Mouse (Mus musculus) kidney, embryonic 14.5 days (tissue): Measurements from ENCODE around the gene Prkaa1. TPM values are rescaled to one million over a fixed set of nuclear protein-coding genes. Genes with fewer than 3 reads are reported as not detected.
"Not testable (repeated sequence)": the region's sequence is repeated elsewhere in the genome, so short reads cannot be mapped to it uniquely, and the experiment has no call there.

Experiments used
- ATAC-seq: fragments of 200-750 bp; cut with Nextera tagmentation; 2 replicates; pipeline ENCODE4 v1.8.0; 2017; ENCODE audit warnings: moderate number of reproducible peaks, mild to moderate bottlenecking, moderate TSS enrichment, moderate library complexity; ENCODE audit not compliant: low FRiP score, low TSS enrichment
- H3K27ac ChIP-seq: fragments of 300-500 bp; sonication (generic); 2 replicates; pipeline ENCODE4 v1.5.1; 2014; ENCODE audit warnings: low read depth, mild to moderate bottlenecking, low read length, moderate library complexity, mixed read lengths
- H3K27me3 ChIP-seq: fragments of 300-500 bp; sonication (generic); 2 replicates; pipeline ENCODE4 v1.6.1; 2014; ENCODE audit warnings: mild to moderate bottlenecking, low read length; ENCODE audit not compliant: control insufficient read depth, insufficient read depth
- H3K36me3 ChIP-seq: fragments of 300-500 bp; sonication (generic); 2 replicates; pipeline ENCODE4 v1.6.1; 2014; ENCODE audit warnings: low read length, mixed read lengths; ENCODE audit not compliant: control insufficient read depth, insufficient read depth
- H3K4me1 ChIP-seq: fragments of 300-500 bp; sonication (generic); 2 replicates; pipeline ENCODE4 v1.6.1; 2014; ENCODE audit warnings: low read length, mixed read lengths; ENCODE audit not compliant: control insufficient read depth, insufficient read depth
- H3K4me2 ChIP-seq: fragments of 300-500 bp; sonication (generic); replicated peaks from 2 replicates; pipeline ENCODE4 v1.6.1; 2014; ENCODE audit warnings: low read depth, mild to moderate bottlenecking, low read length
- H3K4me3 ChIP-seq: fragments of 300-500 bp; sonication (generic); 2 replicates; pipeline ENCODE4 v1.5.1; 2014; ENCODE audit warnings: mild to moderate bottlenecking, low read length
- H3K9ac ChIP-seq: fragments of 300-500 bp; sonication (generic); 2 replicates; pipeline ENCODE4 v1.6.1; 2014; ENCODE audit warnings: low read depth, mild to moderate bottlenecking, low read length, moderate library complexity
- H3K9me3 ChIP-seq: fragments of 300-500 bp; sonication (generic); 2 replicates; pipeline ENCODE4 v1.6.1; 2016; ENCODE audit warnings: low read length; ENCODE audit not compliant: control insufficient read depth
- WGBS: fragments of 180-500 bp; shearing (Covaris S2); extraction: QIAGEN DNeasy Blood & Tissue Kit; methylation state at CpG from one replicate; pipeline ENCODE4 v1.1.7; 2014; 5-methylcytosine and 5-hydroxymethylcytosine counted together
- polyA plus RNA-seq: library from polyadenylated mRNA; unstranded; fragments of >200 nt; fragmentation: Nextera tagmentation; extraction: Ambion mirVana; gene quantifications from 2 replicates; pipeline ENCODE4 v1.2.1, GENCODE M21; 2014

Prkaa1 gene
- polyA plus RNA-seq, 1 experiment from 2014 or later: 26.1 TPM

- ATAC-seq: no peak
- no peaks in the 10 kb centered on the region for H3K27me3 ChIP-seq
Observed at GRCm38 (mm10) chr15:5194931-5195330, 51.3 kb downstream of the Prkaa1 start.

GRCm38 (mm10) chr15:5195987-5196514 is 52.4 kb downstream of the Prkaa1 start:
- Histone ChIP-seq H3K9me3 (no peaks in the 10 kb centered on the region), H3K27ac (peak overlapping the region; percentile 37; the same call in 1 of the 2 replicates), H3K4me3 (no peak overlapping the region), H3K9ac (no peak overlapping the region; the same call in 1 of the 2 replicates), H3K4me1 (peaks cover 7% of the 10 kb centered on the region), H3K4me2 (no peak overlapping the region), H3K36me3 (peaks cover 13% of the 10 kb centered on the region; the same call in 1 of the 2 replicates), H3K27me3 (no peaks in the 10 kb centered on the region)
- 59% methylated on average over 4 of the region's 4 CpGs for WGBS
- ATAC-seq: peak; percentile 73; the same call in 1 of the 2 replicates

More at GRCm38 (mm10) chr15:5194931-5195330, 51.3 kb downstream of the Prkaa1 start:
- H3K36me3 ChIP-seq: peaks cover 18% of the 10 kb centered on the region; the same call in 1 of the 2 replicates
- H3K27ac ChIP-seq: no peak overlapping the region
- H3K9ac ChIP-seq: no peak overlapping the region
- no peaks in the 10 kb centered on the region for H3K9me3 ChIP-seq
- no peak overlapping the region for H3K4me3 ChIP-seq
- peaks cover 7% of the 10 kb centered on the region for H3K4me1 ChIP-seq
- no peak overlapping the region for H3K4me2 ChIP-seq
- 83% methylated on average over 9 of the region's 9 CpGs for WGBS

GRCm38 (mm10) chr15:5196691-5197090 is 53.0 kb downstream of the Prkaa1 start:
- H3K9me3 ChIP-seq: no peaks in the 10 kb centered on the region
- H3K36me3 ChIP-seq: peaks cover 9% of the 10 kb centered on the region; the same call in 1 of the 2 replicates
- no peak overlapping the region for H3K4me3 ChIP-seq
- WGBS: 61% methylated on average over 4 of the region's 4 CpGs
- no peak for ATAC-seq
- no peak overlapping the region for H3K4me2 ChIP-seq
- no peaks in the 10 kb centered on the region for H3K27me3 ChIP-seq
- H3K9ac ChIP-seq: no peak overlapping the region
- peaks cover 7% of the 10 kb centered on the region for H3K4me1 ChIP-seq
- H3K27ac ChIP-seq: no peak overlapping the region

- Histone ChIP-seq H3K9me3 (no peaks in the 10 kb centered on the region), H3K4me1 (no peaks in the 10 kb centered on the region), H3K4me2 (no peak overlapping the region), H3K9ac (no peak overlapping the region), H3K4me3 (no peak overlapping the region), H3K27me3 (no peaks in the 10 kb centered on the region), H3K36me3 (peaks cover 1% of the 10 kb centered on the region; the same call in 1 of the 2 replicates), H3K27ac (no peak overlapping the region)
- 87% methylated on average over 9 of the region's 9 CpGs for WGBS
- no peak for ATAC-seq
Observed at GRCm38 (mm10) chr15:5205222-5205621, 61.6 kb downstream of the Prkaa1 start.

GRCm38 (mm10) chr15:5209116-5209515 is 65.5 kb downstream of the Prkaa1 start:
- H3K27ac ChIP-seq: no peak overlapping the region
- ATAC-seq: no peak
- 97% methylated on average over 3 of the region's 3 CpGs for WGBS
- H3K4me3 ChIP-seq: no peak overlapping the region
- H3K9ac ChIP-seq: no peak overlapping the region
- no peak overlapping the region for H3K4me2 ChIP-seq
- H3K27me3 ChIP-seq: no peaks in the 10 kb centered on the region
- H3K36me3 ChIP-seq: peaks cover 3% of the 10 kb centered on the region; the same call in 1 of the 2 replicates
- H3K4me1 ChIP-seq: no peaks in the 10 kb centered on the region
- no peaks in the 10 kb centered on the region for H3K9me3 ChIP-seq

GRCm38 (mm10) chr15:5220491-5220890 is 76.8 kb downstream of the Prkaa1 start:
- no peaks in the 10 kb centered on the region for H3K9me3 ChIP-seq
- no peaks in the 10 kb centered on the region; the same call in 1 of the 2 replicates for H3K36me3 ChIP-seq
- no peak overlapping the region for H3K9ac ChIP-seq
- 82% methylated on average over 6 of the region's 6 CpGs for WGBS
- ATAC-seq: no peak
- no peak overlapping the region for H3K4me3 ChIP-seq
- no peak overlapping the region for H3K27ac ChIP-seq
- H3K4me1 ChIP-seq: no peaks in the 10 kb centered on the region
- no peak overlapping the region for H3K4me2 ChIP-seq
- no peaks in the 10 kb centered on the region for H3K27me3 ChIP-seq

- H3K27ac ChIP-seq, H3K4me3 ChIP-seq, H3K36me3 ChIP-seq, H3K9me3 ChIP-seq, H3K9ac ChIP-seq, ATAC-seq, H3K27me3 ChIP-seq, H3K4me1 ChIP-seq, H3K4me2 ChIP-seq: not testable (repeated sequence)
- WGBS: 86% methylated on average over 10 of the region's 10 CpGs
Observed at GRCm38 (mm10) chr15:5230746-5231145, 87.1 kb downstream of the Prkaa1 start.

Other genes starting within 250 kb of the Prkaa1 start
- gene Mroh2b, start 245.1 kb upstream of the Prkaa1 start, polyA plus RNA-seq: not detected in 2 replicates
- gene C7, start 80.1 kb upstream of the Prkaa1 start, polyA plus RNA-seq: 0.09 TPM in 2 replicates
- gene Card6, start 35.3 kb upstream of the Prkaa1 start, polyA plus RNA-seq: 1.3 and 1.7 TPM in 2 replicates
- gene Rpl37, start 27.2 kb upstream of the Prkaa1 start, polyA plus RNA-seq: 702 and 990 TPM in 2 replicates
- 49.8 and 50.3 TPM in 2 replicates for gene Ttc33, start 41.7 kb downstream of the Prkaa1 start, polyA plus RNA-seq
- 3.0 and 5.9 TPM in 2 replicates for gene Ptger4, start 100.3 kb downstream of the Prkaa1 start, polyA plus RNA-seq